Mouse (Mus musculus) bone marrow, adult 2 months (tissue): Measurements from ENCODE around the gene Lhfpl3.

Experiments
- CTCF ChIP-seq: fragments of 200-500 bp; IDR thresholded peaks from 2 replicates; pipeline ENCODE4 v1.5.1; 2011; ENCODE audit warnings: low read length, control low read depth; ENCODE audit not compliant: control insufficient read depth, insufficient read depth
- POLR2A ChIP-seq: fragments of 200-500 bp; IDR thresholded peaks from 2 replicates; pipeline ENCODE4 v1.6.1; 2011; ENCODE audit warnings: low read depth, mild to moderate bottlenecking, control low read depth, low read length, borderline replicate concordance; ENCODE audit not compliant: control insufficient read depth

GRCm38 (mm10) chr5:23010460-23010859, 264.6 kb downstream of the Lhfpl3 start:
- TF ChIP-seq CTCF = no peak
- TF ChIP-seq POLR2A = no peak
